Mouse (Mus musculus) hindbrain, embryonic 14.5 days (tissue): ENCODE measurements around the gene Igfbp5. TPM values are rescaled to one million over a fixed set of nuclear protein-coding genes. Genes with fewer than 3 reads are reported as not detected.

Experiments used
- ATAC-seq: fragments of 200-750 bp; cut with Nextera tagmentation; 2 replicates; pipeline ENCODE4 v1.8.0; 2017; ENCODE audit warnings: moderate number of reproducible peaks, mild to moderate bottlenecking, moderate TSS enrichment, moderate library complexity; ENCODE audit not compliant: low FRiP score
- DNase-seq: peaks from one replicate; pipeline ENCODE4 v3.0.0-alpha.2; 2015; ENCODE audit warnings: low spot score
- H3K27ac ChIP-seq: fragments of 300-500 bp; sonication (generic); 2 replicates; pipeline ENCODE4 v1.5.1; 2014; ENCODE audit warnings: mild to moderate bottlenecking, moderate library complexity
- H3K27me3 ChIP-seq: fragments of 300-500 bp; sonication (generic); 2 replicates; pipeline ENCODE4 v1.6.1; 2014; ENCODE audit warnings: mild to moderate bottlenecking, low read length, mixed read lengths; ENCODE audit not compliant: control insufficient read depth, insufficient read depth
- H3K36me3 ChIP-seq: fragments of 300-500 bp; sonication (generic); replicated peaks from 2 replicates; pipeline ENCODE4 v1.6.1; 2014; ENCODE audit not compliant: control insufficient read depth, insufficient read depth
- H3K4me1 ChIP-seq: fragments of 300-500 bp; sonication (generic); replicated peaks from 2 replicates; pipeline ENCODE4 v1.6.1; 2014; ENCODE audit warnings: antibody characterized with exemption, low read length, mixed read lengths; ENCODE audit not compliant: control insufficient read depth, insufficient read depth
- H3K4me2 ChIP-seq: fragments of 300-500 bp; sonication (generic); replicated peaks from 2 replicates; pipeline ENCODE4 v1.6.1; 2014; ENCODE audit warnings: mild to moderate bottlenecking, moderate library complexity
- H3K4me3 ChIP-seq: fragments of 300-500 bp; sonication (generic); replicated peaks from 2 replicates; pipeline ENCODE4 v1.5.1; 2014; ENCODE audit warnings: mild to moderate bottlenecking, low read length
- H3K9ac ChIP-seq: fragments of 300-500 bp; sonication (generic); 2 replicates; pipeline ENCODE4 v1.6.1; 2014
- H3K9me3 ChIP-seq: fragments of 300-500 bp; sonication (generic); 2 replicates; pipeline ENCODE4 v1.6.1; 2016; ENCODE audit warnings: low read length; ENCODE audit not compliant: control insufficient read depth
- WGBS: fragments of 180-500 bp; shearing (Covaris S2); extraction: QIAGEN DNeasy Blood & Tissue Kit; methylation state at CpG from one replicate; pipeline ENCODE4 v1.1.7; 2014; 5-methylcytosine and 5-hydroxymethylcytosine counted together
- polyA plus RNA-seq: library from polyadenylated mRNA; unstranded; fragments of >200 nt; fragmentation: Nextera tagmentation; extraction: Ambion mirVana; gene quantifications from 2 replicates; pipeline ENCODE4 v1.2.1, GENCODE M21; 2014

The Igfbp5 gene
- polyA plus RNA-seq, 1 experiment from 2014 or later = 54.4 TPM

- 84% methylated on average over 19 of the region's 19 CpGs for WGBS
- Histone ChIP-seq H3K9me3 (no peaks in the 10 kb centered on the region), H3K4me1 (peaks cover 8% of the 10 kb centered on the region; the same call in 1 of the 2 replicates), H3K27me3 (no peaks in the 10 kb centered on the region), H3K4me2 (no peak overlapping the region), H3K27ac (no peak overlapping the region), H3K9ac (no peak overlapping the region), H3K36me3 (peaks cover 9% of the 10 kb centered on the region; the same call in 1 of the 2 replicates), H3K4me3 (no peak overlapping the region)
- no peak for DNase-seq
- no peak for ATAC-seq
Observed at GRCm38 (mm10) chr1:72856209-72856909, 18.3 kb downstream of the Igfbp5 start.

DNA sequence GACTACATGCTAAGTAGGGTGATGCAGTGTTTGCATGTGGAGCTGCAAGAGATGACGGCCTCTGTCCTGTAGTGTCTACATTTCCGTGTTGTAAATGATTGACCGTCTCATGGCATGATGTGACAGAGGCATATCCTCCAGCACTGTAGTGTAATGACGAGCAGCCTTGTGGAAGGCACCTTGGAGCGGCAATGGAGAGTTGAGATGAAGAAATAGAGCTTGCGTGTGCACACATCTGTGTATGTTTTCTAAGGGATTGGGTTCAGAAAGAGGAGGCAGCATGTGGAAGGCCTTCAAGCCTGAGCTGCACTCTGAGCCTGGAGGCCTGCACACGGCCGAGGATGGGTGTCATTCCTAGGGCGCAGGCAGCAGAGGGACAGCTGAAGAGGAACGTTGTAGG is 19.0 kb downstream of the Igfbp5 start:
- H3K4me1 ChIP-seq = peaks cover 8% of the 10 kb centered on the region; the same call in 1 of the 2 replicates
- H3K27me3 ChIP-seq = no peaks in the 10 kb centered on the region

DNA sequence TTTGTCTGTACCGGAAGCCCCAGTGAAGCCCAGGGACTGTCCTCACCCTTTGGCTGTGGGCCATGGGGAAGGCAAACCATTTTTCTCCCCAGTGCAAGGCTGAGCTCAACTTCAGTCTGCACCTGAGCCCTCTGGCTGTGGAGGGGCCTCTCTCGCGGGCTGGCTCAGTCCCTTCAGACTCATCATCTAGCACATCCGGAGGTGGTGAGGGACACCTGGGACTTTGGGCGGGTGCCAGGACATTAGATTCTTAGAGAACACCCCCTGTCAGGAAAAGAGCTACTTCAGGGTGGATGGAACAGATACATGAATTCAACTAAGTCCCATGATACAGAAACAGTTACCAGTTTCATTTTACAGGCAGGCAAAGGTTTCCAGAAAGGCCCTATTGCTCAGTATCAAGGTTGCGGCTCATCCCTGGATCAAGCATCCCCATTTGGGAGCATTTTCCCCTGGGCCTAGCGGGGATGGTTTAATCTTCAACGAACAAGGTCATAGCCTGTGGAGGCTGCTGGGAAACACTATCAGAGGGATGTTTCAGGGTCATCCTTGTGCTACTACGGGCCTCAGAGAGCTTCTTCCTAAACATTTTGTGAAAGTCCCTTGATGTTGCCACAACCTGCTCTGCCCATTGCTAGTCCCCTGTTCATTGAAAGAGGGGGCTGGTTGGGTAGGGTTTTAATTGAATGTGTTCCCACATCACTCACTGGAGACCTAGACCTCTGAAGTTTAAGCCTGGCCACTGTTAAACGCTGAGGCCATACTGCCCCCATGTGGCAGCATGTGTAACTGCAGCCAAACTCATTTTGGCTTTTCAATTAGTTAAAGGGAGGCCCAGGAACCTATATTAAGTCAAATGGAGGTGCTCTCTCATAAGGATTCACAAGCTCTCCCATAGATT is 20.1 kb downstream of the Igfbp5 start:
- WGBS = 46% methylated on average over 10 of the region's 10 CpGs
- H3K27ac ChIP-seq = no peak overlapping the region
- H3K36me3 ChIP-seq = peaks cover 24% of the 10 kb centered on the region
- H3K4me2 ChIP-seq = no peak overlapping the region
- no peak overlapping the region for H3K4me3 ChIP-seq
- DNase-seq (peak; percentile 88), ATAC-seq (no peak; the same call in 1 of the 2 replicates)
- H3K27me3 ChIP-seq = no peaks in the 10 kb centered on the region
- H3K4me1 ChIP-seq = peaks cover 8% of the 10 kb centered on the region; the same call in 1 of the 2 replicates
- no peaks in the 10 kb centered on the region for H3K9me3 ChIP-seq
- no peak overlapping the region for H3K9ac ChIP-seq

More for the DNA sequence above, 19.0 kb downstream of the Igfbp5 start:
- 88% methylated on average over 10 of the region's 10 CpGs for WGBS
- DNase-seq (no peak), ATAC-seq (no peak)
- Histone ChIP-seq H3K4me2 (no peak overlapping the region), H3K36me3 (peaks cover 14% of the 10 kb centered on the region; the same call in 1 of the 2 replicates), H3K27ac (no peak overlapping the region), H3K9me3 (no peaks in the 10 kb centered on the region), H3K9ac (no peak overlapping the region), H3K4me3 (no peak overlapping the region)

GRCm38 (mm10) chr1:72853759-72854158 is 20.9 kb downstream of the Igfbp5 start:
- H3K27me3 ChIP-seq = no peaks in the 10 kb centered on the region
- H3K9me3 ChIP-seq = no peaks in the 10 kb centered on the region
- ATAC-seq (no peak), DNase-seq (no peak)
- no peak overlapping the region for H3K9ac ChIP-seq
- 88% methylated on average over 1 of the region's 1 CpGs for WGBS
- H3K4me1 ChIP-seq = peaks cover 2% of the 10 kb centered on the region; the same call in 1 of the 2 replicates
- H3K36me3 ChIP-seq = peaks cover 32% of the 10 kb centered on the region
- H3K4me2 ChIP-seq = no peak overlapping the region
- no peak overlapping the region for H3K27ac ChIP-seq
- H3K4me3 ChIP-seq = no peak overlapping the region

- Histone ChIP-seq H3K4me3 (no peak overlapping the region), H3K9me3 (no peaks in the 10 kb centered on the region), H3K4me1 (no peaks in the 10 kb centered on the region), H3K4me2 (no peak overlapping the region), H3K9ac (no peak overlapping the region), H3K27ac (no peak overlapping the region), H3K27me3 (no peaks in the 10 kb centered on the region), H3K36me3 (peaks cover 36% of the 10 kb centered on the region)
- no peak for DNase-seq
- ATAC-seq = no peak
- 91% methylated on average over 8 of the region's 8 CpGs for WGBS
Observed at GRCm38 (mm10) chr1:72849037-72849436, 25.6 kb downstream of the Igfbp5 start.

DNA sequence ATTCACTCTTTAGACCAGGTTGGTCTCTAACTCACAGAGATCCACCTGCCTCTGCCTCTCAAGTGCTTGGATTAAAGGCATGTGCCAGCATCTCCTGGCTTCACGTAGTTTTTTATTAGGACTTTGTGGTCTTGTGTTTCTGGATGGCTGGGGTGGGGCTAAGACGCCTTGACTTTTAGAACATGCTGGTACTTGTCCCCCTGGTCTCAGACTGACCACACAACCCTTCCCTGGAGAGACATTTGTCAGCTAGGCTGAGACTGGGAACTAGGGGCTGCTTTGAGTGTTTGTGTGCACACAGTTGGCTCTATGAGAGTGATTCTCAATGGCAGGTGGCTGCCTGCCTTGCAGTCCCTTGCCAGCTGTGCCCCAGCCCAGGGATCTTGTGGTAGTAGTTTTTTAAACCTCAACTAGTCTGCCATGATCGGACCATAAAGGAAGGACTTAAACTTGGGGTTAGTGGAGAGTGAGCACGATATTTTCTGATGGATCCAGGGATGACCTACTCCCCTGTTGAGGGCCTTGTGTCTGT is 26.8 kb downstream of the Igfbp5 start:
- H3K4me1 ChIP-seq = no peaks in the 10 kb centered on the region
- H3K27me3 ChIP-seq = no peaks in the 10 kb centered on the region
- DNase-seq (no peak), ATAC-seq (no peak)
- peaks cover 36% of the 10 kb centered on the region for H3K36me3 ChIP-seq
- H3K9me3 ChIP-seq = no peaks in the 10 kb centered on the region
- no peak overlapping the region for H3K4me2 ChIP-seq
- 92% methylated on average over 4 of the region's 4 CpGs for WGBS
- no peak overlapping the region for H3K4me3 ChIP-seq
- no peak overlapping the region for H3K9ac ChIP-seq
- H3K27ac ChIP-seq = no peak overlapping the region

DNA sequence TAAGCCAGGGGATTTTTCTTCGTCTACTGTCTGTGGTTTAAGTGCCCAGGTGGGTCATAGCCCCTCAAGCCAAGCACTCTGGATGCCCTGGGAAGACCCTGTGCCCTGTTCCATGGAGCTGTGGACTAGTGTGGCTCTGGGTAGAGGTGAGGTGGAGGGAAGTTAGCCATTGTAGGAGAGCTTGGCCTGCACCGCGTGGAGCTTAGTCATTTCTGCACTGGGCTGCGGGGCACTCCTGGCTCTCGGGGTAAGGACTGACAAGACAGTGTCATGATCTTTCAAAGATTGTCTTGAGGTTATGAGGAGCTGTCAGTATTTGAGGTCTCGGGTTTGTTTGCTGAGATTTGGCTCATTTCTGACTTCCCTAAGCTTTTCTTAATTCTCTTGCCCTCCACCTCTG is 30.0 kb downstream of the Igfbp5 start:
- peaks cover 13% of the 10 kb centered on the region for H3K36me3 ChIP-seq
- H3K27me3 ChIP-seq = no peaks in the 10 kb centered on the region
- ATAC-seq (no peak), DNase-seq (no peak)
- 96% methylated on average over 6 of the region's 6 CpGs for WGBS
- H3K9ac ChIP-seq = no peak overlapping the region
- no peak overlapping the region for H3K4me3 ChIP-seq
- no peaks in the 10 kb centered on the region for H3K4me1 ChIP-seq
- H3K9me3 ChIP-seq = no peaks in the 10 kb centered on the region
- no peak overlapping the region for H3K27ac ChIP-seq
- no peak overlapping the region for H3K4me2 ChIP-seq

- H3K36me3 ChIP-seq = peaks cover 4% of the 10 kb centered on the region; the same call in 1 of the 2 replicates
- WGBS = 91% methylated on average over 18 of the region's 18 CpGs
- no peak overlapping the region for H3K4me3 ChIP-seq
- H3K27me3 ChIP-seq = no peaks in the 10 kb centered on the region
- DNase-seq (no peak), ATAC-seq (no peak)
- no peak overlapping the region for H3K9ac ChIP-seq
- no peak overlapping the region for H3K4me2 ChIP-seq
- H3K27ac ChIP-seq = no peak overlapping the region
- H3K4me1 ChIP-seq = no peaks in the 10 kb centered on the region
- no peaks in the 10 kb centered on the region for H3K9me3 ChIP-seq
Observed at GRCm38 (mm10) chr1:72842666-72843459, 31.8 kb downstream of the Igfbp5 start.
